Mouse (Mus musculus) lung, adult 2 months (tissue): ENCODE measurements around the gene Rnf216.

Source experiments
- CTCF ChIP-seq: fragments of 200-500 bp; IDR thresholded peaks from 2 replicates; pipeline ENCODE4 v1.5.1; 2011; ENCODE audit warnings: mild to moderate bottlenecking, low read length, control low read depth; ENCODE audit not compliant: insufficient read depth
- POLR2A ChIP-seq: fragments of 200-500 bp; IDR thresholded peaks from 2 replicates; pipeline ENCODE4 v1.6.1; 2011; ENCODE audit warnings: low read depth, mild to moderate bottlenecking, control low read depth, low read length, borderline replicate concordance; ENCODE audit errors: extremely low read depth

GRCm38 (mm10) chr5:142959156-142959555 lies 153.6 kb downstream of the Rnf216 start:
- TF ChIP-seq CTCF (no peak), POLR2A (no peak)
